Mouse (Mus musculus): ENCODE measurements around the gene Pigz.
A peak's percentile ranks its signal among the peaks of the same experiment; 100 is the strongest.

DNA sequence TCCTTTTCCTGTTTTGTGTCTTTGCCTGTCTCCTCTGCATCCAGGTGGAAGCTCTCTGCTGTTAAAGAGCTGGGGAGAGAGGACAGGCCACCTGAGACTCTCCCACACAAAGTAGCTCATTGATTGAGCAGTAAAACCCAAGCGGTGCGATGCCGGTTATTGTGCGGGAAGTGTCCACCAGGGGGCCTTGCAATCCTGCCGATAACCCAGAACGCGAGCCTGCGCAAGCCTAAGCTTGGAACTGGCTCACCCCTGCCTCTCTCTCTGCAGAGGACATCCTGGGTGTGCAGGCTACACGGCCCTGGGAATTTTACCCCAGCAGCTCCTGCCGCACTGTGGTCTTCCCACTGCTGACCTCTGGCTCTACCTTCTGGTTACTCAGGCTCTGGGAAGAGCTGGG, 10.3 kb downstream of the Pigz start:
- TF ChIP-seq POLR2A (IDR thresholded peaks at IDR 0.05; ENCODE audit: insufficient read depth, low read depth, low read length) (no peak), CTCF (IDR thresholded peaks at IDR 0.05) (peak; percentile 86)

Data from heart, adult 2 months (tissue).